Mouse (Mus musculus): Measurements from ENCODE around the gene Hist1h2bk.
"Not testable (repeated sequence)": the region's sequence is repeated elsewhere in the genome, so short reads cannot be mapped to it uniquely, and the experiment has no call there.

- not testable (repeated sequence) for TF ChIP-seq CTCF (conservative IDR thresholded peaks at IDR 0.05; ENCODE audit: low read length); POU5F1 (IDR thresholded peaks at IDR 0.05; ENCODE audit: borderline replicate concordance, low read length)
Observed at GRCm38 (mm10) chr13:22042568-22043502, 7.2 kb downstream of the Hist1h2bk start, which contains the start of the genes Hist1h2ag and Hist1h2bj.

All from E14TG2a.4 (cell line).